Mouse (Mus musculus): ENCODE results near the gene Triap1.
"Not testable (repeated sequence)": the region's sequence is repeated elsewhere in the genome, so short reads cannot be mapped to it uniquely, and the experiment has no call there.

Gene Triap1

GRCm38 (mm10) chr5:115340007-115340406, 1.0 kb upstream of the Triap1 start:
- DNase-seq, result no peak

GRCm38 (mm10) chr5:115341314-115342165, 515 bp downstream of the Triap1 start:
- DNase-seq, result no peak

GRCm38 (mm10) chr5:115347564-115347963, 6.5 kb downstream of the Triap1 start:
- peak; percentile 93 for DNase-seq

- peak; percentile 98 for DNase-seq
These were observed 7.7 kb downstream of the Triap1 start, which contains the start of gene Cox6a1 for GRCm38 (mm10) chr5:115348546-115349224. Gene Cox6a1 (minus strand): TSS chr5:115348981.

- DNase-seq, result no peak
These were observed 8.2 kb downstream of the Triap1 start for GRCm38 (mm10) chr5:115349225-115349555.

GRCm38 (mm10) chr5:115351348-115351747, 10.3 kb downstream of the Triap1 start:
- no peak for DNase-seq

GRCm38 (mm10) chr5:115355070-115355469, 14.0 kb downstream of the Triap1 start:
- no peak for DNase-seq

- peak; percentile 85 for DNase-seq
These were observed 17.8 kb downstream of the Triap1 start for GRCm38 (mm10) chr5:115358872-115359271.

GRCm38 (mm10) chr5:115359438-115359837, 18.4 kb downstream of the Triap1 start:
- DNase-seq, result no peak

- no peak for DNase-seq
These were observed 18.9 kb downstream of the Triap1 start for GRCm38 (mm10) chr5:115359851-115360372.

GRCm38 (mm10) chr5:115362216-115362615, 21.2 kb downstream of the Triap1 start:
- DNase-seq, result no peak

- no peak for DNase-seq
These were observed 22.0 kb downstream of the Triap1 start for GRCm38 (mm10) chr5:115362819-115363714.

GRCm38 (mm10) chr5:115364782-115365181, 23.8 kb downstream of the Triap1 start:
- no peak for DNase-seq

GRCm38 (mm10) chr5:115371736-115372135, 30.7 kb downstream of the Triap1 start:
- no peak for DNase-seq

- DNase-seq, result no peak
These were observed 32.6 kb downstream of the Triap1 start for GRCm38 (mm10) chr5:115373441-115374203.

GRCm38 (mm10) chr5:115374204-115374820, 33.3 kb downstream of the Triap1 start:
- no peak for DNase-seq

GRCm38 (mm10) chr5:115375436-115375835, 34.4 kb downstream of the Triap1 start:
- DNase-seq, result no peak

- DNase-seq, result not testable (repeated sequence)
These were observed 37.9 kb downstream of the Triap1 start for GRCm38 (mm10) chr5:115378882-115379281.

- DNase-seq, result no peak
These were observed 50.9 kb downstream of the Triap1 start for GRCm38 (mm10) chr5:115391935-115392334.

- DNase-seq, result no peak
These were observed 51.9 kb downstream of the Triap1 start for GRCm38 (mm10) chr5:115392969-115393368.
